Mouse (Mus musculus): ENCODE data around the gene Rnf130. TPM values are rescaled to one million over a fixed set of nuclear protein-coding genes. Genes with fewer than 3 reads are reported as not detected.
A peak's percentile ranks its signal among the peaks of the same experiment; 100 is the strongest.

The Rnf130 gene
- 75.0 and 82.0 TPM in 2 replicates for polyA plus RNA-seq (2015; fragmentation: Nextera tagmentation; extraction: Ambion mirVana)

DNA sequence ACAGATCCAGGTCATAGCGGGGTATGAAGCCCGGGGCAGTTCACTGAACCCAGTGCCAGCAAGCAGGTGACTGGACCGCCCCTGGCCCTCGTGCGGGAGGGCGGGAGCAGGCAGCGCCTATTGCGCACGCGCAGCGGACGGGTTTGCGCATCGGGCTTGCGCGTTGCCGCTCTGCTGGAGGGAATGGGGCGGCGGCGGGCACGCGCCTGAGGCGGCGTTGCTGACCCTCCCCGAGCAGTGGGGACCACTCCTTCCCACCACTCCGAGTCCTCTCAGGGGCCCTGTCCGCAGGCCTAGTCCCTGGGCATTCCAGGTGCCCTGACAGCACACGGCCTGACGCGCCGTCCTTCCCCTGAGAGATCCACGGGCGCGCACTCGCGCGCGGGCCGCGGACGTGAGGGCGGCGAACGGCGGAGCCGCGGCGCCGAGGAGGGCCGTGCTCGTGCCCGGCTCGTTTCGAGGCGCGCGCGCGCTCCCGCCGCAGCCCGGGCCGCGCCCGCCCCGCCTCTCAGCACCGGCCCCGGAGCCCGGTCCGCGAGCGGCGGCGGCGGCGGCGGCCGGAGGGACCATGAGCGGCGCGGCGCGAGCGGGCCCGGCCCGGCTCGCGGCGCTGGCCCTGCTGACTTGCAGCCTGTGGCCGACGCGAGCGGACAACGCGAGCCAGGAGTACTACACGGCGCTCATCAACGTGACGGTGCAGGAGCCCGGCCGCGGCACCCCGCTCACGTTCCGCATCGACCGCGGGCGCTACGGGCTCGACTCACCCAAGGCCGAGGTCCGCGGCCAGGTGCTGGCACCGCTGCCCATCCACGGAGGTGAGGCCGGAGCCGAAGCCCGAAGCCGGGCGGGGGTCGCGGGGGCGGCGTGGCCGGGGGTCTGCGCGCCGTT is at the start of gene Rnf130:
Gene Rnf130, plus strand, starts transcription at position 514 of the 888 bp plus-strand sequence.
- under 1% methylated on average over 73 of the region's 129 CpGs for WGBS (ENCODE audit: insufficient replicate concordance)
- Histone ChIP-seq H3K4me2 (ENCODE audit: low read depth, low read length) (peak within 1 kb of the TSS; percentile 98), H3K9ac (replicated peaks) (peak within 1 kb of the TSS; percentile 97), H3K27me3 (ENCODE audit: insufficient read depth, low read length) (no peaks in the 10 kb centered on the region), H3K9me3 (ENCODE audit: low read length) (no peaks in the 10 kb centered on the region), H3K36me3 (replicated peaks; ENCODE audit: insufficient read depth, low read length) (no peaks in the 10 kb centered on the region), H3K4me3 (ENCODE audit: low read depth, low read length) (peak within 1 kb of the TSS; percentile 92), H3K27ac (ENCODE audit: low read depth) (peak within 1 kb of the TSS; percentile 93), H3K4me1 (ENCODE audit: insufficient read depth) (peaks cover 25% of the 10 kb centered on the region)
- peak; percentile 94 for ATAC-seq
- no peak for TF ChIP-seq CTCF (IDR thresholded peaks at IDR 0.05; ENCODE audit: low read depth)
- no peak for TF ChIP-seq EP300 (IDR thresholded peaks at IDR 0.05; ENCODE audit: low read depth)
- peak; percentile 94 for DNase-seq

DNA sequence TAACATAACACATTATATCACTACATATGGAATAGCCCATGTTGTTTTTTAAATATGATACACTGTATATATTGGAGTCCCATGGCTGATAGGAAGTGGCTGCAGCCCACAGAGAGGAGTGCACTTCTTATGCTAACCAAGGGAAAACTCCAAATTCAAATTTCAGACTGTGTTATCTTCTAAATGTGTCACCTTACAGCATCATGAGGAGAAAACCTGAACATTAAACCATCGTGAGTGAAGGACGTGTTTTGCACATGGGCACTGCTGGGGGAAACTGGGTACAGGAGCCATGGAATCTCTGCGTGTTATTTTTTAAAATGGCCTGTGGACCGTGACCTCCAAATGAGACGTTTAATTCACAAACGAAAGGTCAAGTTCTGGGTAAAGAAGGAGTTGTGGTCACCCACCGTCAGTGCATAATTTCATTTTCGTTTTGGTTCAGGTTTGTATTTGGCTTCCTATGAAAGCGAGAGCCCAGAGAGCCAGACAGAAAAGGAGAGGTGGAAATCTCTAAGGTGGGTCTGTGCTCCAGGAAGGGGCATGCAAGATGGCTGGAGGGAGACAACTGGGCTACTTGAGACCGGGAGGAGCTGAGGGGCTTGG is 47.1 kb upstream of the Rnf130 start:
- peaks cover 25% of the 10 kb centered on the region for H3K4me1 ChIP-seq (ENCODE audit: insufficient read depth)
- no peaks in the 10 kb centered on the region for H3K36me3 ChIP-seq (replicated peaks; ENCODE audit: insufficient read depth, low read length)
- H3K9ac ChIP-seq (replicated peaks), result no peak overlapping the region
- H3K27ac ChIP-seq (ENCODE audit: low read depth), result no peak overlapping the region
- WGBS (ENCODE audit: insufficient replicate concordance), result 80% methylated on average over 10 of the region's 10 CpGs
- ATAC-seq (no peak), DNase-seq (no peak)
- H3K9me3 ChIP-seq (ENCODE audit: low read length), result no peaks in the 10 kb centered on the region
- TF ChIP-seq CTCF (IDR thresholded peaks at IDR 0.05; ENCODE audit: low read depth) (no peak), EP300 (IDR thresholded peaks at IDR 0.05; ENCODE audit: low read depth) (no peak)
- H3K4me3 ChIP-seq (ENCODE audit: low read depth, low read length), result no peak overlapping the region
- H3K27me3 ChIP-seq (ENCODE audit: insufficient read depth, low read length), result no peaks in the 10 kb centered on the region
- H3K4me2 ChIP-seq (ENCODE audit: low read depth, low read length), result no peak overlapping the region

DNA sequence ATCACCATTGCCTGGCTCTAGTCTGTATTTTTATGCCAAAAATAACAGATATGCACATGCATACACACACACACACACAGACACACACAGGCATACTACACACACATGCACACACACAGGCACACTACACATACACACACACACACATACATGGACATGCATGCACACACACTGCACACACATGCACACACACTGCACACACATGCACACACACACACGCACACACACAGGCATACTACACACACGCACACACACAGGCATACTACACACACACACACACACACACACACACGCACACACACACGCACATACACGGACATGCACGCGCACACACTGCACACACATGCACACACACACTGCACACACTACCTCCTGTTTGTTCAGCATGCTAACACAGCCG is 46.2 kb upstream of the Rnf130 start:
- Histone ChIP-seq H3K4me2 (ENCODE audit: low read depth, low read length) (no peak overlapping the region), H3K36me3 (replicated peaks; ENCODE audit: insufficient read depth, low read length) (no peaks in the 10 kb centered on the region), H3K4me3 (ENCODE audit: low read depth, low read length) (no peak overlapping the region), H3K9me3 (ENCODE audit: low read length) (no peaks in the 10 kb centered on the region), H3K9ac (replicated peaks) (no peak overlapping the region), H3K27me3 (ENCODE audit: insufficient read depth, low read length) (no peaks in the 10 kb centered on the region), H3K4me1 (ENCODE audit: insufficient read depth) (peaks cover 30% of the 10 kb centered on the region), H3K27ac (ENCODE audit: low read depth) (no peak overlapping the region)
- TF ChIP-seq EP300 (IDR thresholded peaks at IDR 0.05; ENCODE audit: low read depth) (no peak), CTCF (IDR thresholded peaks at IDR 0.05; ENCODE audit: low read depth) (no peak)
- DNase-seq (no peak), ATAC-seq (no peak)
- WGBS (ENCODE audit: insufficient replicate concordance), result 92% methylated on average over 8 of the region's 8 CpGs

DNA sequence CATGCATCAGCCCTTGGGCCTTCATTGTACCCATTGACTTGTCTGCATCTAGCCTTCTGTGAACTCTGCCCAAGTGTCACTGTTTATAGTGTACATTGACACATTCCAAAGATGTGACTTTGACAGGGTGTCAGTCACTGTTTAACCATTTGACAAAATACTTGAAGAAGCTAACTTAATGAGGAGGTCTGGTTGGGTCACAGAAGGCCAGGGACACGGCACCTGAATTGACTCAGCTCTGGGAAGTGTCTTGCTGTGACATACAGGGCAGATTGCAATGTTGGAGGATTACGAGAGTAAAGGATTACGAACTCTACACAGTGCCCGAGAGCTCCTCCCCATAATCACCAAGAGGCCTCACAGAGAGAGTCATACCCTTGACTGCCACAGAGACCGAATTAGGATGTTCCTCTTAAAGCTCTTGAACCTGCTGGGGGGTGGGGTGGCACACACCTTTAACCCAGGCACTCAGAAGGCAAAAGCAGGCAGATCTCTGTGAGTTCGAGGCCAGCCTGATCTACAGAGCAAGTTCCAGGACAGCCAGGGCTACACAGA is 44.4 kb upstream of the Rnf130 start:
- no peak overlapping the region for H3K4me3 ChIP-seq (ENCODE audit: low read depth, low read length)
- 48% methylated on average over 6 of the region's 6 CpGs for WGBS (ENCODE audit: insufficient replicate concordance)
- no peak for DNase-seq
- H3K9me3 ChIP-seq (ENCODE audit: low read length), result no peaks in the 10 kb centered on the region
- TF ChIP-seq CTCF (IDR thresholded peaks at IDR 0.05; ENCODE audit: low read depth) (0 out of 2 replicates have a peak, but pooled peaks have one; percentile 1), EP300 (IDR thresholded peaks at IDR 0.05; ENCODE audit: low read depth) (no peak)
- H3K27me3 ChIP-seq (ENCODE audit: insufficient read depth, low read length), result no peaks in the 10 kb centered on the region
- H3K27ac ChIP-seq (ENCODE audit: low read depth), result peak overlapping the region; percentile 70
- peaks cover 37% of the 10 kb centered on the region for H3K4me1 ChIP-seq (ENCODE audit: insufficient read depth)
- ATAC-seq, result no peak
- no peaks in the 10 kb centered on the region for H3K36me3 ChIP-seq (replicated peaks; ENCODE audit: insufficient read depth, low read length)
- H3K4me2 ChIP-seq (ENCODE audit: low read depth, low read length), result no peak overlapping the region
- H3K9ac ChIP-seq (replicated peaks), result no peak overlapping the region; the same call in 1 of the 2 replicates

- peak; percentile 61 for ATAC-seq
- 37% methylated on average over 7 of the region's 7 CpGs for WGBS (ENCODE audit: insufficient replicate concordance)
- no peaks in the 10 kb centered on the region for H3K27me3 ChIP-seq (ENCODE audit: insufficient read depth, low read length)
- H3K4me3 ChIP-seq (ENCODE audit: low read depth, low read length), result no peak overlapping the region
- peak; percentile 85 for TF ChIP-seq EP300 (IDR thresholded peaks at IDR 0.05; ENCODE audit: low read depth)
- no peak for TF ChIP-seq CTCF (IDR thresholded peaks at IDR 0.05; ENCODE audit: low read depth)
- DNase-seq, result peak; percentile 46
- peak overlapping the region; percentile 52 for H3K4me2 ChIP-seq (ENCODE audit: low read depth, low read length)
- no peaks in the 10 kb centered on the region for H3K36me3 ChIP-seq (replicated peaks; ENCODE audit: insufficient read depth, low read length)
- H3K9ac ChIP-seq (replicated peaks), result no peak overlapping the region; the same call in none of the 2 replicates
- H3K27ac ChIP-seq (ENCODE audit: low read depth), result peak overlapping the region; percentile 70
- H3K9me3 ChIP-seq (ENCODE audit: low read length), result no peaks in the 10 kb centered on the region
- peaks cover 37% of the 10 kb centered on the region for H3K4me1 ChIP-seq (ENCODE audit: insufficient read depth)
Measured at GRCm38 (mm10) chr11:49981321-49981963, 43.7 kb upstream of the Rnf130 start.

Measured in liver, postnatal 0 days (tissue).